Mouse (Mus musculus) stomach, postnatal 0 days (tissue): Measurements from ENCODE around the gene Arfgap2. TPM values are rescaled to one million over a fixed set of nuclear protein-coding genes. Genes with fewer than 3 reads are reported as not detected.

Experiments used
- ATAC-seq: fragments of 200-750 bp; cut with Nextera tagmentation; 2 replicates; pipeline ENCODE4 v1.8.0; 2017; ENCODE audit not compliant: low FRiP score, low TSS enrichment
- DNase-seq: peaks from one replicate; pipeline ENCODE4 v3.0.0-alpha.2; 2016; ENCODE audit warnings: low spot score
- H3K27ac ChIP-seq: fragments of 300-500 bp; sonication (generic); replicated peaks from 2 replicates; pipeline ENCODE4 v1.5.1; 2014; ENCODE audit warnings: mild to moderate bottlenecking, control low read depth
- H3K27me3 ChIP-seq: fragments of 300-500 bp; sonication (generic); 2 replicates; pipeline ENCODE4 v1.6.1; 2014; ENCODE audit warnings: low read length; ENCODE audit not compliant: control insufficient read depth, insufficient read depth
- H3K36me3 ChIP-seq: fragments of 300-500 bp; sonication (generic); 2 replicates; pipeline ENCODE4 v1.6.1; 2014; ENCODE audit warnings: low read length, mixed read lengths; ENCODE audit not compliant: control insufficient read depth, insufficient read depth
- H3K4me1 ChIP-seq: fragments of 300-500 bp; sonication (generic); replicated peaks from 2 replicates; pipeline ENCODE4 v1.6.1; 2014; ENCODE audit warnings: antibody characterized with exemption; ENCODE audit not compliant: control insufficient read depth, insufficient read depth
- H3K4me2 ChIP-seq: fragments of 300-500 bp; sonication (generic); replicated peaks from 2 replicates; pipeline ENCODE4 v1.6.1; 2014; ENCODE audit warnings: low read depth, mild to moderate bottlenecking, control low read depth, moderate library complexity
- H3K4me3 ChIP-seq: fragments of 300-500 bp; sonication (generic); 2 replicates; pipeline ENCODE4 v1.5.1; 2014; ENCODE audit warnings: low read depth, low read length, control low read depth
- H3K9ac ChIP-seq: fragments of 300-500 bp; sonication (generic); 2 replicates; pipeline ENCODE4 v1.6.1; 2014; ENCODE audit warnings: mild to moderate bottlenecking, low read length, control low read depth, mixed read lengths
- H3K9me3 ChIP-seq: fragments of 300-500 bp; sonication (generic); 2 replicates; pipeline ENCODE4 v1.6.1; 2016; ENCODE audit warnings: low read length; ENCODE audit not compliant: control insufficient read depth
- CTCF ChIP-seq: IDR thresholded peaks from 2 replicates; pipeline ENCODE4 v1.5.1; 2016; ENCODE audit warnings: antibody characterized with exemption, low read depth, mild to moderate bottlenecking, moderate library complexity
- EP300 ChIP-seq: optimal IDR thresholded peaks from 2 replicates; pipeline ENCODE3; 2016; ENCODE audit warnings: antibody characterized with exemption
- WGBS: fragments of 180-500 bp; shearing (Covaris S2); extraction: QIAGEN DNeasy Blood & Tissue Kit; methylation state at CpG from one replicate; pipeline ENCODE4 v1.1.7; 2014; 5-methylcytosine and 5-hydroxymethylcytosine counted together
- polyA plus RNA-seq: library from polyadenylated mRNA; unstranded; fragments of >200 nt; fragmentation: Nextera tagmentation; extraction: Ambion mirVana; gene quantifications from 2 replicates; pipeline ENCODE4 v1.2.1, GENCODE M21; 2015

Arfgap2 gene
- polyA plus RNA-seq, 1 experiment from 2014 or later = 46.7 TPM

DNA sequence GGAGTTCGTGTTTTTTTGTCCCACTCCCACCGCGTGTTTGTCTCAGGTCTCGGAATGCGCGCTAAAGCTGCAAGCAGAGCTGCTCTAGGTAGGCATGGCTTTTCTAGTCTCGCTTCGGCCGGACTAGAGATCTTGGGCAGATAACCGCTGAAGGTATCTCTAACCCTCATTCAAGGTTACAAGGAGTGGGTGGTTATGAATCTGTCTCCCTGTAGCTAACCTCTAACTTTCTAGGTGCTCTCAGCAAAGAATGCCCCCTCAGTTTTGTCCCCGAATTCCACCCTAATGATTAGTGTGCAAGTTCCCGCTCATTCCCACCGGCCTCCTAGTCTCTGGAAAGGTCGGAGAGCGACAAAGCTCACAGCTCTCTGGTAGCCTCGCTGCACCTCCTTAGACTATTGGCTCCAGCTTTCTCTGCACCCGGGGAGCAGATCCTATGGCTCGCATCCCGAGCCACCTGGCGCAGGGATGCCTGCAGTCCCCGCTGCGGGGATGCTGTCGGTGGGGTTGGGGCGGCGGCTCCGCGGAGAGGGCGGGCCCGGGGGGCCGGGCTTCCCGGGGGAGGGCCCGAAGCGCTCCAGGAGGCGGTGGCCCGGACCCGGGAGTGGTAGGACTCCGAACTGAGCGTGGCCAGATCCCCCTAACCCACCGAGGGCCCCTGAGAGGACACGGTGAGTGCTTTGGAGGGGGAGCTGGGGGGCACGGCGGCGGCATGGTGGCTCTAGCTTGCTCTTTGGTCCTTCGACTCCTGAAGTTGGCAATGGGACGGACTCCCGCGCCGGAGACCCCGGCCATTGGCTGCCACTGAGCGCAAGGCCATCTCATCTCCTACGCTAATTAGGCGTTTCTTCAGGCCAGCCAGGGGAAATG lies 8.3 kb upstream of the Arfgap2 start:
- Histone ChIP-seq H3K4me1 (peaks cover 10% of the 10 kb centered on the region; the same call in 1 of the 2 replicates), H3K4me3 (peak overlapping the region; percentile 72), H3K27ac (peak overlapping the region; percentile 91), H3K4me2 (peak overlapping the region; percentile 84), H3K36me3 (peaks cover 7% of the 10 kb centered on the region), H3K9me3 (no peaks in the 10 kb centered on the region), H3K27me3 (no peaks in the 10 kb centered on the region), H3K9ac (peak overlapping the region; percentile 72)
- under 1% methylated on average over 45 of the region's 52 CpGs for WGBS
- TF ChIP-seq CTCF (no peak; the same call in 1 of the 2 replicates), EP300 (no peak)
- ATAC-seq = peak; percentile 63
- DNase-seq = peak; percentile 80

DNA sequence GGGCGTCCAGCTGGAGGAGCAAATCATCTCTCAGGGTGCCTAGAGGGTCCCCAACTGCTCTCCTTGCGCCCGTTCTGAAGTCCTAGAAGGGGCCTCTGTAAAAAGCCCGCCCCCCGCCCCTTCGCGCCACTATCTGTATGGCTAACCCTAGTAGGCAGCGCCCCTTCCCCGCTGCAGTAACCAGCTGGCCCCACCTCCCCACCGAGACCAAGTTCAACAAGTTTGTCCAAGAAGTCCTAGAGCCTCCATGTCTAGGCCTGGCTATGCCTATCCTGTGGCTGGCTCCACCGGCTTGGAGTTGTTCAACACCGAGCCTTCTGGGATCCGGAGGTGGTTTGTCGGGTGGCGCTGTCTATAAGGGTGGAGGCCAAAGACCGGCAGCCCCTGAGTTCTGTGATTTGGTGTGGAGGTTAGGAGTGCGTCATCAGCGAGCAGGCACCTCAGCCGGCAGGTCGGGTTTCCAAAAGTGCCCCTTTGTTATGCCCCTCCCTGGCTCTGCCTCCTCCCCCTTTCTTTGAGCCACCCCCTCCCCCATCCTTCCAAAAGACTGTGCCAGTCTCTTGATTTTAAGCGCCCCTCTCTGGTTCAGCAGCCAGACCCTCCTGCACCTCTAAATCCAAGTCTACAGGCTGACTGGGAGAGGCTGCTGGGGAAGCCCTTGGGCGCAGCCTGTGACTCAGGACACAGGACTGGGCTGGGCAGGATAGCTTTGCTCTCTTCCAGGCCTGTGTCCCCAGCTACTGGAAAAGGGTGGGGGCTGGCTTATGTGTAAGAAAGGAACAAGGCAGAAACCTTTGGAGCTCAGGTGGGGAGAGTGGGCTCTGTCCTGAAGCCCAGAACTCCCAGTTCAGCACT lies 7.4 kb upstream of the Arfgap2 start:
- Histone ChIP-seq H3K36me3 (peaks cover 10% of the 10 kb centered on the region), H3K9me3 (no peaks in the 10 kb centered on the region), H3K4me3 (peak overlapping the region; percentile 72), H3K9ac (peak overlapping the region; percentile 72), H3K27ac (peak overlapping the region; percentile 91), H3K27me3 (no peaks in the 10 kb centered on the region), H3K4me1 (peaks cover 10% of the 10 kb centered on the region; the same call in 1 of the 2 replicates), H3K4me2 (peak overlapping the region; percentile 84)
- peak; percentile 81 for ATAC-seq
- TF ChIP-seq CTCF = 0 out of 2 replicates have a peak, but pooled peaks have one; percentile 6
- no peak for TF ChIP-seq EP300
- 2% methylated on average over 22 of the region's 22 CpGs for WGBS
- DNase-seq = peak; percentile 71

DNA sequence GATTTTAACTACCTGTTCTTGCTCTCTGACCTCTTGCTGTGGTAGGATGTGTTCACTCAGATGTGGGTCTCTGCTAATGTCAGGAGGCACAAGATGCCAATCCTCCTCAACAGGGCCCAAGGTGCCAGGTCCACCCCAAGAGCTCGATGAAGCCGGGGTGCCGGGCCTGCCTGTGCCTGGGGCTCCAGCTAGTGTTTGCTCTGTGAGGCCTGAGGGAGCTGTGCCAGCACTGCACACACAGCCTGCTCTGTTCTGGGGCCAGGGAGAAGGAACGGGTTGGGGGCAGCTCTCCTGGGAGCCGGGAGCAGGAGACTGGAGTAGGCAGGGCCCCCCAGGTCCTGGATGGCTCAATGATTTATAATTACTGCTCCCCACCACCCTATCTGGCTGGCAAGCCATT lies 6.7 kb upstream of the Arfgap2 start:
- 38% methylated on average over 5 of the region's 5 CpGs for WGBS
- TF ChIP-seq CTCF (0 out of 2 replicates have a peak, but pooled peaks have one; percentile 7), EP300 (no peak)
- peak; percentile 70 for ATAC-seq

DNA sequence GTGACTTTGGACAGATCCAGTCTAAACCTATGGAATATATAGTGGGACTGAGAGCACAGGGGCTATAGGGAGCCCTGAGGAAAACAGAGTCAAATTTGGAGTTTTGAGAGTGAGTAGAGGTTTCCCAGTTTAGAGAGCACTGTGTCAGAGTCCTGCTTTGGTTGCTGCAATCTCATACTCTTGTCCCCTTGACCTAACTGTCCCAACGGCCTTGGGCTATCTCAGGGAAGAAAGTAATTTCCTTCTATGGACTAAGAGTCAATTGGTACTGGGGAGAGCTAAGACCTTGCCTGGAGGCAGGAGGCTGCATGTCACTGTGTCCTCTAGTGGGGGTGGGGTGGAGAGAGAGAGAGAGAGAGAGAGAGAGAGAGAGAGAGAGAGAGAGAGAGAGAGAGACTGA lies 5.9 kb upstream of the Arfgap2 start:
- Histone ChIP-seq H3K36me3 (peaks cover 16% of the 10 kb centered on the region), H3K9ac (no peak overlapping the region), H3K27ac (peak overlapping the region; percentile 91), H3K9me3 (no peaks in the 10 kb centered on the region), H3K4me1 (peaks cover 10% of the 10 kb centered on the region; the same call in 1 of the 2 replicates), H3K27me3 (no peaks in the 10 kb centered on the region), H3K4me3 (no peak overlapping the region), H3K4me2 (peak overlapping the region; percentile 84)
- TF ChIP-seq EP300 (no peak), CTCF (no peak)
- ATAC-seq (no peak), DNase-seq (no peak)
- WGBS = 72% methylated on average over 1 of the region's 1 CpGs

More for the DNA sequence above, 6.7 kb upstream of the Arfgap2 start:
- peak overlapping the region; percentile 84 for H3K4me2 ChIP-seq
- H3K27me3 ChIP-seq = no peaks in the 10 kb centered on the region
- peaks cover 15% of the 10 kb centered on the region for H3K36me3 ChIP-seq
- H3K9ac ChIP-seq = peak overlapping the region; percentile 72
- DNase-seq = peak; percentile 74
- H3K9me3 ChIP-seq = no peaks in the 10 kb centered on the region
- peaks cover 10% of the 10 kb centered on the region; the same call in 1 of the 2 replicates for H3K4me1 ChIP-seq
- H3K4me3 ChIP-seq = peak overlapping the region; percentile 72
- peak overlapping the region; percentile 91 for H3K27ac ChIP-seq

DNA sequence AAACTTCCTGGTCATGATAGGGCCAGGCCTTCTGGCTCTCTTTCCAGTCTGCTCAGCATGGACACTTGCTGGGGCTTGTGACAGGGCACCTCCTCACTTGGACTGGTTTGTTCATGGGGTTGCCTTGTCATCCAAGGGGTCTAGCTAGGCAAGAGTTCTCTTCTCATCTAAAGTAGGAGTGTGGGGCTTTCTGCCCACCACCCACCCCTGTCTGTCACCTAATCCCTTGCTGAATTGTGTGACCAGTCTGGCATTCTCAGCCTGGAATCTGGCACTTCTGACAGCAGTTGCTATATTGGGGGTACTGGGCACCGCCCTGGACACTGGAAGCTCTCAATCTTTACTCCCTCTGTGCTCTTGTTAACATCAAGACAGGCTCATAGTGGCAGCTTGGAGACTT lies 5.3 kb upstream of the Arfgap2 start:
- no peak overlapping the region for H3K27ac ChIP-seq
- 100% methylated on average over 1 of the region's 1 CpGs for whole genome bisulfite sequencing
- no peak overlapping the region for H3K4me3 ChIP-seq

More for the DNA sequence above, 5.3 kb upstream of the Arfgap2 start:
- TF ChIP-seq CTCF = no peak
- no peak for TF ChIP-seq EP300
- H3K4me1 ChIP-seq = peaks cover 10% of the 10 kb centered on the region; the same call in 1 of the 2 replicates
- ATAC-seq = no peak
- H3K36me3 ChIP-seq = peaks cover 16% of the 10 kb centered on the region
- H3K9ac ChIP-seq = no peak overlapping the region
- H3K27me3 ChIP-seq = no peaks in the 10 kb centered on the region
- no peak overlapping the region for H3K4me2 ChIP-seq
- H3K9me3 ChIP-seq = no peaks in the 10 kb centered on the region
- no peak for DNase-seq
